Mouse (Mus musculus) liver, adult 2 months (tissue): Measurements from ENCODE around the gene Fgr.

Experiments
- CTCF ChIP-seq: fragments of 200-500 bp; IDR thresholded peaks from 2 replicates; pipeline ENCODE4 v1.5.1; 2011; ENCODE audit warnings: low read depth, low read length, control low read depth
- POLR2A ChIP-seq: fragments of 200-500 bp; IDR thresholded peaks from 2 replicates; pipeline ENCODE4 v1.6.1; 2011; ENCODE audit warnings: low read length, control low read depth; ENCODE audit not compliant: insufficient read depth; ENCODE audit errors: extremely low read depth

GRCm38 (mm10) chr4:133044647-133045094 lies 70.8 kb downstream of the Fgr start:
- TF ChIP-seq POLR2A (no peak), CTCF (no peak)
